Mouse (Mus musculus): ENCODE measurements around the gene Sort1.

DNA sequence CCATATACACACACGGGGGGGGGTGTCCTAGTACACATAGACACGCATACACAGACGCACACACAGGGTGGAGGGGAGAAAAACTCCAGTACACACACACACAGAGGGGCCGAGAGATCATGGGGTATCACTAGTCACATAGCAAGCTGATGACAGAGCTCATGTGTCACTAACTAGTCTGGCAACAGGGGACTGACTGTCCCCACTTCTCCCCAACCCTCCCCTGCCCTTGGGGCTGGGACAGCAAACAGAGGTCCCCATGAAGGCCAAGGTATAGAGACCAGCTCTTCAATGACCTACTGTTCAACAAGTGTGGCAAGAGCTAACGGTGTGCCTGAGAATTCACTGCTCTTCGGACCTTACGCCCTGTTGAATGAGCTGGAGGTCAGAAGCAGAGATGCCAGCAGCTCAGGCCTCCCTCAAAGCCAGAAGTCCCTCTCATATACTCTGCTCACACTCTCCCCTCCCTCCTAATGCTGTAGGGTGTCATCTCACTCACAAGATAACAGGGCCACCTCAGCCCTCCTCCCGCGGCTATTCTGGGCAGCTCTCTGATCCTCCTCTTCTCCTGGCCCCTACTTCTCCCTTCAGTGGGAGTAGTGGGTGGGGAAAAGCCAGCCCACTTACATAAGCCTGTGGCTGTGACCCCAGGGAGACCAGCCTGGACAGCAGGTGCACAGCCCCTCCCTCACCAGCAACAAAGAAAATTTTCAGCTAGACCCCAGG, 80.6 kb downstream of the Sort1 start, which contains the start of gene Mybphl:
- TF ChIP-seq EP300 (IDR thresholded peaks at IDR 0.05), result no peak
- no peak for TF ChIP-seq CTCF (IDR thresholded peaks at IDR 0.05)

Data from lung, postnatal 0 days (tissue).